Mouse (Mus musculus): ENCODE results near the gene Grin2d. TPM values are rescaled to one million over a fixed set of nuclear protein-coding genes. Genes with fewer than 3 reads are reported as not detected.
A peak's percentile ranks its signal among the peaks of the same experiment; 100 is the strongest.

The Grin2d gene
- polyA plus RNA-seq, 1 experiment from 2014 or later = 0.16 TPM

- ATAC-seq (replicated peaks; ENCODE audit: low FRiP score) (no peak), DNase-seq (ENCODE audit: low spot score) (no peak)
- Histone ChIP-seq H3K27me3 (ENCODE audit: control insufficient read depth, insufficient read depth, low read length) (peaks cover 14% of the 10 kb centered on the region), H3K36me3 (ENCODE audit: control insufficient read depth, insufficient read depth, low read length) (peaks cover 2% of the 10 kb centered on the region; the same call in 1 of the 2 replicates), H3K27ac (ENCODE audit: low read depth, low read length) (no peak overlapping the region), H3K9me3 (ENCODE audit: control insufficient read depth, low read length) (no peaks in the 10 kb centered on the region), H3K9ac (ENCODE audit: low read length) (no peak overlapping the region), H3K4me3 (ENCODE audit: low read depth, low read length) (no peak overlapping the region), H3K4me1 (replicated peaks; ENCODE audit: control insufficient read depth, insufficient read depth, low read length) (peaks cover 14% of the 10 kb centered on the region), H3K4me2 (ENCODE audit: low read depth, low read length, severe bottlenecking) (no peak overlapping the region)
- 39% methylated on average over 7 of the region's 7 CpGs for WGBS
These were observed 78.2 kb downstream of the Grin2d start for GRCm38 (mm10) chr7:45800001-45800400.

GRCm38 (mm10) chr7:45798931-45799330 is 79.2 kb downstream of the Grin2d start:
- peaks cover 14% of the 10 kb centered on the region for H3K4me1 ChIP-seq (replicated peaks; ENCODE audit: control insufficient read depth, insufficient read depth, low read length)
- peaks cover 14% of the 10 kb centered on the region for H3K27me3 ChIP-seq (ENCODE audit: control insufficient read depth, insufficient read depth, low read length)
- H3K9me3 ChIP-seq (ENCODE audit: control insufficient read depth, low read length) = no peaks in the 10 kb centered on the region
- no peak overlapping the region for H3K4me3 ChIP-seq (ENCODE audit: low read depth, low read length)
- H3K27ac ChIP-seq (ENCODE audit: low read depth, low read length) = no peak overlapping the region
- H3K9ac ChIP-seq (ENCODE audit: low read length) = no peak overlapping the region; the same call in 1 of the 2 replicates
- WGBS = 51% methylated on average over 7 of the region's 7 CpGs
- DNase-seq (ENCODE audit: low spot score) = no peak
- no peak overlapping the region for H3K4me2 ChIP-seq (ENCODE audit: low read depth, low read length, severe bottlenecking)
- no peak for ATAC-seq (replicated peaks; ENCODE audit: low FRiP score)
- H3K36me3 ChIP-seq (ENCODE audit: control insufficient read depth, insufficient read depth, low read length) = peaks cover 2% of the 10 kb centered on the region; the same call in 1 of the 2 replicates

- Histone ChIP-seq H3K4me1 (replicated peaks; ENCODE audit: control insufficient read depth, insufficient read depth, low read length) (peaks cover 14% of the 10 kb centered on the region), H3K4me3 (ENCODE audit: low read depth, low read length) (peak overlapping the region; percentile 29), H3K27ac (ENCODE audit: low read depth, low read length) (no peak overlapping the region), H3K4me2 (ENCODE audit: low read depth, low read length, severe bottlenecking) (peak overlapping the region; percentile 63), H3K27me3 (ENCODE audit: control insufficient read depth, insufficient read depth, low read length) (peaks cover 14% of the 10 kb centered on the region), H3K9me3 (ENCODE audit: control insufficient read depth, low read length) (no peaks in the 10 kb centered on the region), H3K36me3 (ENCODE audit: control insufficient read depth, insufficient read depth, low read length) (peaks cover 2% of the 10 kb centered on the region; the same call in 1 of the 2 replicates), H3K9ac (ENCODE audit: low read length) (peak overlapping the region; percentile 53)
- ATAC-seq (replicated peaks; ENCODE audit: low FRiP score) = no peak
- peak; percentile 59 for DNase-seq (ENCODE audit: low spot score)
- WGBS = 2% methylated on average over 19 of the region's 19 CpGs
These were observed 79.7 kb downstream of the Grin2d start for GRCm38 (mm10) chr7:45798511-45798836.

- ATAC-seq (replicated peaks; ENCODE audit: low FRiP score) (no peak), DNase-seq (ENCODE audit: low spot score) (peak; percentile 61)
- peak overlapping the region; percentile 63 for H3K4me2 ChIP-seq (ENCODE audit: low read depth, low read length, severe bottlenecking)
- 1% methylated on average over 58 of the region's 60 CpGs for WGBS
- peaks cover 14% of the 10 kb centered on the region for H3K4me1 ChIP-seq (replicated peaks; ENCODE audit: control insufficient read depth, insufficient read depth, low read length)
- H3K36me3 ChIP-seq (ENCODE audit: control insufficient read depth, insufficient read depth, low read length) = peaks cover 2% of the 10 kb centered on the region; the same call in 1 of the 2 replicates
- H3K4me3 ChIP-seq (ENCODE audit: low read depth, low read length) = peak overlapping the region; percentile 29
- H3K9ac ChIP-seq (ENCODE audit: low read length) = peak overlapping the region; percentile 53
- H3K27me3 ChIP-seq (ENCODE audit: control insufficient read depth, insufficient read depth, low read length) = peaks cover 14% of the 10 kb centered on the region
- H3K27ac ChIP-seq (ENCODE audit: low read depth, low read length) = no peak overlapping the region
- no peaks in the 10 kb centered on the region for H3K9me3 ChIP-seq (ENCODE audit: control insufficient read depth, low read length)
These were observed 80.3 kb downstream of the Grin2d start for GRCm38 (mm10) chr7:45797661-45798510.

GRCm38 (mm10) chr7:45796950-45797349 is 81.2 kb downstream of the Grin2d start:
- peaks cover 14% of the 10 kb centered on the region for H3K27me3 ChIP-seq (ENCODE audit: control insufficient read depth, insufficient read depth, low read length)
- H3K36me3 ChIP-seq (ENCODE audit: control insufficient read depth, insufficient read depth, low read length) = peaks cover 2% of the 10 kb centered on the region; the same call in 1 of the 2 replicates
- H3K27ac ChIP-seq (ENCODE audit: low read depth, low read length) = no peak overlapping the region
- no peak overlapping the region for H3K4me2 ChIP-seq (ENCODE audit: low read depth, low read length, severe bottlenecking)
- ATAC-seq (replicated peaks; ENCODE audit: low FRiP score) = no peak
- H3K9ac ChIP-seq (ENCODE audit: low read length) = no peak overlapping the region
- WGBS = 36% methylated on average over 6 of the region's 6 CpGs
- no peak overlapping the region for H3K4me3 ChIP-seq (ENCODE audit: low read depth, low read length)
- H3K4me1 ChIP-seq (replicated peaks; ENCODE audit: control insufficient read depth, insufficient read depth, low read length) = peaks cover 14% of the 10 kb centered on the region
- DNase-seq (ENCODE audit: low spot score) = no peak
- H3K9me3 ChIP-seq (ENCODE audit: control insufficient read depth, low read length) = no peaks in the 10 kb centered on the region

GRCm38 (mm10) chr7:45794971-45795370 is 83.2 kb downstream of the Grin2d start:
- Histone ChIP-seq H3K4me2 (ENCODE audit: low read depth, low read length, severe bottlenecking) (no peak overlapping the region), H3K36me3 (ENCODE audit: control insufficient read depth, insufficient read depth, low read length) (peaks cover 4% of the 10 kb centered on the region), H3K27me3 (ENCODE audit: control insufficient read depth, insufficient read depth, low read length) (peaks cover 14% of the 10 kb centered on the region), H3K9me3 (ENCODE audit: control insufficient read depth, low read length) (no peaks in the 10 kb centered on the region), H3K27ac (ENCODE audit: low read depth, low read length) (no peak overlapping the region), H3K9ac (ENCODE audit: low read length) (no peak overlapping the region), H3K4me1 (replicated peaks; ENCODE audit: control insufficient read depth, insufficient read depth, low read length) (peaks cover 11% of the 10 kb centered on the region), H3K4me3 (ENCODE audit: low read depth, low read length) (no peak overlapping the region)
- ATAC-seq (replicated peaks; ENCODE audit: low FRiP score) (no peak), DNase-seq (ENCODE audit: low spot score) (peak; percentile 52)
- WGBS = 93% methylated on average over 29 of the region's 29 CpGs

- Histone ChIP-seq H3K9me3 (ENCODE audit: control insufficient read depth, low read length) (no peaks in the 10 kb centered on the region), H3K4me2 (ENCODE audit: low read depth, low read length, severe bottlenecking) (no peak overlapping the region), H3K27ac (ENCODE audit: low read depth, low read length) (no peak overlapping the region), H3K4me1 (replicated peaks; ENCODE audit: control insufficient read depth, insufficient read depth, low read length) (peaks cover 11% of the 10 kb centered on the region), H3K36me3 (ENCODE audit: control insufficient read depth, insufficient read depth, low read length) (peaks cover 12% of the 10 kb centered on the region), H3K9ac (ENCODE audit: low read length) (no peak overlapping the region), H3K4me3 (ENCODE audit: low read depth, low read length) (no peak overlapping the region), H3K27me3 (ENCODE audit: control insufficient read depth, insufficient read depth, low read length) (peaks cover 11% of the 10 kb centered on the region)
- no peak for ATAC-seq (replicated peaks; ENCODE audit: low FRiP score)
- 85% methylated on average over 33 of the region's 44 CpGs for WGBS
- peak; percentile 53 for DNase-seq (ENCODE audit: low spot score)
These were observed 84.1 kb downstream of the Grin2d start for GRCm38 (mm10) chr7:45793969-45794585.

- no peak overlapping the region for H3K4me3 ChIP-seq (ENCODE audit: low read depth, low read length)
- no peak overlapping the region for H3K4me2 ChIP-seq (ENCODE audit: low read depth, low read length, severe bottlenecking)
- WGBS = 85% methylated on average over 24 of the region's 24 CpGs
- peaks cover 13% of the 10 kb centered on the region for H3K36me3 ChIP-seq (ENCODE audit: control insufficient read depth, insufficient read depth, low read length)
- H3K9ac ChIP-seq (ENCODE audit: low read length) = no peak overlapping the region
- DNase-seq (ENCODE audit: low spot score) (peak; percentile 50), ATAC-seq (replicated peaks; ENCODE audit: low FRiP score) (no peak)
- H3K27me3 ChIP-seq (ENCODE audit: control insufficient read depth, insufficient read depth, low read length) = peaks cover 7% of the 10 kb centered on the region
- H3K27ac ChIP-seq (ENCODE audit: low read depth, low read length) = no peak overlapping the region
- no peaks in the 10 kb centered on the region for H3K9me3 ChIP-seq (ENCODE audit: control insufficient read depth, low read length)
- peaks cover 7% of the 10 kb centered on the region for H3K4me1 ChIP-seq (replicated peaks; ENCODE audit: control insufficient read depth, insufficient read depth, low read length)
These were observed 84.9 kb downstream of the Grin2d start for GRCm38 (mm10) chr7:45793240-45793639.

Data from forebrain, embryonic 11.5 days (tissue).